Mouse (Mus musculus) gastrocnemius, postnatal 14 days (tissue): ENCODE results near the gene 2610507B11Rik. TPM values are rescaled to one million over a fixed set of nuclear protein-coding genes. Genes with fewer than 3 reads are reported as not detected.
A peak's percentile ranks its signal among the peaks of the same experiment; 100 is the strongest.
"Not testable (repeated sequence)": the region's sequence is repeated elsewhere in the genome, so short reads cannot be mapped to it uniquely, and the experiment has no call there.

ENCODE experiments used
- DNase-seq: peaks from one replicate; pipeline ENCODE4 v3.0.0; 2021; ENCODE audit warnings: mixed read lengths
- intact Hi-C: fragments of 180-260 bp; cut with DNase I; formaldehyde crosslinking; loops from one replicate; pipeline ENCODE4 v1.15.1; 2025; ENCODE audit warnings: low total_unique reads
- total RNA-seq, 2 experiments: library from RNA; stranded (reverse); gene quantifications; 2 replicates each; pipeline ENCODE4 v1.2.3; 2021

2610507B11Rik gene
- total RNA-seq, 2 experiments from 2014 or later, result 157 to 161 TPM

DNA sequence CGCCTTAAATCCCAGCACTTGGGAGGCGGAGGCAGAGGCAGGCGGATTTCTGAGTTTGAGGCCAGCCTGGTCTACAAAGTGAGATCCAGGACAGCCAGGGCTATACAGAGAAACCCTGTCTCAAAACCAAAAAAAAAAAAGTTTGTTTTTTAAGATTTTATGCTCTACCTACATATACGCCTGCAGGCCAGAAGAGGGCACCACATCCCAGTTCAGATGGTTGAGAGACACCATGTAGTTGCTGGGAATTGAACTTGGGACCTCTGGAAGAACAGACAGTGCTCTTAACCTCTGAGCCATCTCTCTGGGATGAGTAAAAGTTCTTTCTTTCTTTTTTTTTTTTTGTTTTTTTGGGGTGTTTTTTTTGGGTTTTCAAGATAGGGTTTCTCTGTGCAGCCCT lies 14.6 kb downstream of the 2610507B11Rik start:
- intact Hi-C loops, DNase-seq: not testable (repeated sequence)

DNA sequence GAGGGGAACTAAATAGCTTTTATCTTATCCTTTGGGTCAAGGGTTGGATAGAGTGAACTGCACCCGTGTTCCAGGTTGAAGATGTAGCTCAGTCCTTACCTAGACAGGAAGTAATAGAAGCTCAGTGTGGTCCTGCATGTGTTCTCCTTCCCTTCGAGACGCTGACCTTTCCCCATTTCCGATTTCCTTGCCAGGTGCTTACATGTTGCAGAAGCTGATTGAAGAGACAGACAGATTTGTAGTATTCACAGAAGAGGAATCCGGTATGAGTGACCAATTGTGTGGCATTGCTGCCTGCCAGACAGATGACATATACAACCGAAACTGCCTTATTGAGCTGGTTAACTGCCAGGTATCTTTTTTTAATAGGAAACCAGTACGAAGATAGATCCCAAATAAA lies 17.3 kb downstream of the 2610507B11Rik start:
- intact Hi-C loops, result no loop called here
- no peak for DNase-seq

DNA sequence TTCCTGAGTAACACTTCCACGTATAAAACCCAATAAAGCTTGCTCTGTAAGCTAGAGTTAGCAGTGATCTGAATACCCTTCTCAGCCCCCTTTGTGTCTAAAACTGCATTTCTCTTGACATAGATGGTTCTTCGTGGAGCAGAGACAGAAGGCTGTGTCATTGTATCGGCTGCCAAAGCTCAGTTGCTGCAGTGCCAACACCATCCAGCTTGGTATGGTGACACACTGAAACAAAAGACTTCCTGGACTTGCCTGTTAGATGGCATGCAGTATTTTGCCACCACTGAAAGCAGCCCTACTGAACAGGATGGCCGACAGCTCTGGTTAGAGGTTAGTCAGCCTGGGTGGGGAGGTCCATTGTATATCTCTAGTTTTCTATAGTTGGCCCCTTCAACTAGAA lies 18.0 kb downstream of the 2610507B11Rik start:
- DNase-seq, result no peak
- intact Hi-C loops, result no loop called here

DNA sequence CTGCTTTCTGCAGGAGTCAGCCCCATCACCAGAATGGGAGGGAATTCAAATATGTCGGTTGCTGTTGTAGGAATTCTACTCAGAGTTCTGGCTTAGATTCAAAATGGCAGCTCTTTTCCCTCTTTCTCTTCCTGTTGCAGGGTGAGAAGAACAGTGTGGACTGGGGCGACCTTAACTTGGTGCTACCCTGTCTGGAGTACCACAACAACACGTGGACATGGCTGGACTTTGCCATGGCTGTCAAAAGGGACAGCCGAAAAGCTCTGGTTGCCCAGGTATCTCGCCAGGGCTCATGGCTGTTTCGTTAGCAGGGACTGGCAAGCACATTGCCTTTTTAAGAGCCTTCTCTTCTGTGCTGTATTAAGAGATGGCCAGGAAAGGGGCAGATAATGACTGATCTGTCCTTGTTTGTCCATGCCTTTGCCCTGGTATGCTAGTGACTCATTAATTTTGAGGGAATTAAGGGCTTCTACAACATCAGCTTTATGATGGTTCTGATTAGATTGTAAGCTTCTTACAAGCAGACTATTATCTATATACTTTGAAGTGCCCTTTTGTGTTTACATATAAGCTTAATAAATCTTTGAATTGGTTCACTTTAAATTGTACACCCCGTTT lies 27.7 kb downstream of the 2610507B11Rik start:
- intact Hi-C loops, result no loop called here
- no peak for DNase-seq

DNA sequence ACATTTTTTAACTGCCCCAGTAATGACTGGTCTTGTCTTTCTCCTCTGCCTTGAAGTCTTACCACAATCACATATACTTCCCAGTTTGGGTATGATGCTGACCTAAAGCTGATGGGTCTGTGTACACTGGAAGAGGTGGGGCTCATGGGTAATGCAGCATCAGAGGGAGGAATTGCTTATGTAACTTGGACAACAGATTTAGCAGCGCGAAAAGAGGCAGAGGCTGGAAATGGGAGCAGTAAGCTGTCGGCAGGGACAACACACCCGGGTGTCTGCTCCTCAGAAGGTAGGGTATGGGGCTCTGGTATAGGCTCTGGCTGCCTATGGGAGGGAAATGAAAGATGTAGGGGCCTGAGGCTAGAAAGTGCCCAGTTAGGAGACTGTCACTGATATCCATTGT lies 29.1 kb downstream of the 2610507B11Rik start, which contains the start of gene BC030499:
TSS of gene BC030499 (plus strand) at position 188 of the 400 bp plus-strand sequence.
- intact Hi-C loops, result no loop called here
- DNase-seq, result no peak

DNA sequence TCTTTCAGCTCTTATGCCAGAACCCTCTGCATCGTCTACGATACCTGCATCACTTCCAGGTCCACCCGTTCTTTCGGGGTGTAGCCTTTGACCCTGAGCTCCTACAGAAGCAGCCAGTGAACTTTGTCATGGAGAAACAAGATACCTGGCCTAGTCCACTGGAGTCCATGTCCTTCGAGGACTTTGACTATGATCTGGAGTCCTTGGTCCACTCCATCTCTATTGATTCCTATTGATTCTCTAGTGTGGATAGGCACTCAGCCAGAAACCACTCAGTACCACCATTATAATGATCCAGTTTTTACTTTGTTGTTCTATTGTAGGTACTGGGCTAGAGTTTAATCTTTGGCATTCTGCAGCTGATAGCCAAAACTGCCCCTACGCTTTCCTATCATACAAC lies 33.0 kb downstream of the 2610507B11Rik start:
- intact Hi-C loops, result no loop called here
- DNase-seq, result no peak

DNA sequence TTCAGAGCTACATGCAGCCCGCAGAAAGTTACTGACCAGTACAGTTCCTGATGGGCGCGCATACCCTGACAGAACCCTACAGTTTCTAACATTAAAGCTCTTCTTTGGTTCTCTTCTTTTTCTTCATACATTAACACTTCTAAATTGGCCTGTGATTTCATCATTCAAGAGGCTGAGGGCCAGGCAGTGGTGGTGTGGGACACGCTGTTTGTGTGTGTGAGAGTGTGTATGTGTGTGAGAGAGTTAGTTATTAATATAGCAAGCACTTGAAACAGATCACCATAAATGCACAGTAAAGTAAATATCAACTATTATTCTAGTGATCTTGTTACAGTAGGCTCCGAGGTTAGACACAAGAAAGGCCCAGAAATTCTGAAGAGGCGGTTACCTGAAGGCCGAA lies 39.4 kb downstream of the 2610507B11Rik start:
- no peak for DNase-seq
- intact Hi-C loops, result no loop called here

DNA sequence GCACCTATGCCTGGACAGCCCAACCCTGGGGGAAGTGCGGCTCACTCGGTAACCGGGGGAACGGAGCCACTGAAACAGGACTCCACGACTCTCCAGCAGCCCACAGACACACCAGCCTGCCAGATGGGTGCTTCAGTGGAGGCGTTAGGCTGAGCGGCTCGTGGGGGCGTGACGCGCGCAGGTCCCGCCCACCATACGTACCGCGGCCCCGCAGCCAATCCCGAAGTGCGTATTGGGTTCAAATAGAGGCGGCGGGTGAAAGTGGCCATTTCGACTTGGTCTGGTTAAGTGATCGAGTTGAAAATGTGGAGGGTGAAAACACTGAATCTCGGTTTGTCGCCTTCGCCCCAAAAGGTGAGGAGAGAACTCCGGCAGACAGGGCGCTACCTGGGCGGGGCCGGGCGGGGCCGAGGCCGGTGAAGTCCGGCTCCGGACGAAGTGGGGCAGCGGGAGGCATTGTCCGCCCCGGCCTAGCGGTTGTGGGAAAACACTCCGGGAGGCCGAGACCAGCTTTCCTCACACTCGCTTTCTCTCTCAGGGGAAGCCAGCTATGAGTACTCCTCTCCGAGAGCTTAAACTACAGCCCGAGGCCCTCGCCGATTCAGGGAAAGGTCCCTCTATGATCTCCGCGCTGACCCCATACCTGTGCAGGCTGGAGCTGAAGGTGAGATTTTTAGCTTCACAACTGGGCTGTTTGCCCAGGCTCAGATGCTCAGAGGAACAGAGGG lies 40.0 kb downstream of the 2610507B11Rik start, which contains the start of gene Spag5:
TSS of gene Spag5 (plus strand) at position 173 of the 728 bp plus-strand sequence.
- intact Hi-C loops, result no loop called here
- DNase-seq, result peak; percentile 87

DNA sequence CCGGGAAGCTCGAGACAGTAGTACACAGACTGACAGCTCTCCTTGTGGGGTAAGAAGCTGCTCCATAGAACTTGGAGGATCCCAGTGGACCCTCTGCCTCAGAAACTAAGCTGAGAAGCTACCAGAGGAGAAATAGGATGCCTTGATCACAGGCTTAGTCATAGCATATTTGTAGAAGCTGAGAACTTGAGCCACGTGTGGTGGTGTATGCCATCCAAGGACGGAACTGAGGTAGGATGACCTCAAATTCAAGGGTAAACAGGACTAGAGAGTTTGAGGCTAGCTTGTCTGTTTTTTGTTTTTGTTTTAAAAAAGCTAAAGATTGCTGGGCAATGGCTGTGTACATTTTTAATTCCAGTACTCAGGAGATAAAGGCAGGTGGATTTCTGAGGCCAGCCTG lies 43.7 kb downstream of the 2610507B11Rik start:
- no peak for DNase-seq
- intact Hi-C loops, result no loop called here

DNA sequence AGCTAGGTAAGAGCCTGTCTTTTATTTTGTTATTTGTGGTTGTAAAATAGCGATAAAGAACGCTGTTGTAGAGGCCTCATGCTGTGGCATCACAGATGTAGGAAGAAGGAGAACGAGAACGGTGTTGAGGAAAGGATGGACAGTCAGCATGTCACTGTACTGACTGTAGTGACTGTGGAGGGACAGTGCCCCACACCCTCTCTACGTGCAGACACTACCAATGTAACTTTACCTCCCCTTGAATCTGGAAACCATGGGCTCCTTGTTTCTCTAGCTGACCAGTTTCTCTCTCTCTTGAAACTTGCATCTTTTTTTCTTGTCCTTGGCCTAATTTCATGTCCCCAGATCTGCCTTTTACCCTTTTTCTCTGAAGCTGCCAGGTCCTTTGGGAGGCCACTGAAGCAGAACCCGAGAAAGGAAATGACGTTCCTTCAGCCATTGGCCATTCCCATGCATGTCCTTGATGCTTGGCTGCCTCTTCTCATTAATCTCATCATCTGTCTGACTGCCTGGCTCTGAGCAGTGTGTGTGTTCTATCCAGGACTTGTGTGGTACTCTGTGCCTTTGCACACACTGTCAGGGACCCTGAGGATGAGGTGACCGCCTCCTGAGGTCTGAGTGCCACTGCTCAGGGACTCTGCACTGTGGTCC lies 49.4 kb downstream of the 2610507B11Rik start:
- intact Hi-C loops, result no loop called here
- DNase-seq, result no peak

DNA sequence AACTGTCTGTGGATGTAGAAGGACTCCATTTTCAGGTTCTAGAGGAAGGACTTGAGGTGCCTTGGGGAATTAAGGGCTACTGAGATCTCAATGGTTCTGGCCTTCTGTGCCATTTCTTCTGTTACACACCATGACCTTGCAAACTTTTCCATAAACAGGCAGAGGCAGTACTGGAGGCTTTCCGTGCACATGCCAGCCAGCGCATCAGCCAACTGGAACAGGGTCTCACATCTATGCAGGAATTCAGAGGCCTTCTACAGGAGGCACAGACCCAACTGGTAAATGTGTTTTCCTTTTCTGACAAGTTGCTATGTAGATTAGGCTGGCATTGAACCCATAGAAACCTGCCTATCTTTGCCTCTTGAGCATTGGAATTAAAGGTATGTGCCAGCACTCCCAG lies 52.1 kb downstream of the 2610507B11Rik start:
- DNase-seq, result no peak
- intact Hi-C loops, result no loop called here

DNA sequence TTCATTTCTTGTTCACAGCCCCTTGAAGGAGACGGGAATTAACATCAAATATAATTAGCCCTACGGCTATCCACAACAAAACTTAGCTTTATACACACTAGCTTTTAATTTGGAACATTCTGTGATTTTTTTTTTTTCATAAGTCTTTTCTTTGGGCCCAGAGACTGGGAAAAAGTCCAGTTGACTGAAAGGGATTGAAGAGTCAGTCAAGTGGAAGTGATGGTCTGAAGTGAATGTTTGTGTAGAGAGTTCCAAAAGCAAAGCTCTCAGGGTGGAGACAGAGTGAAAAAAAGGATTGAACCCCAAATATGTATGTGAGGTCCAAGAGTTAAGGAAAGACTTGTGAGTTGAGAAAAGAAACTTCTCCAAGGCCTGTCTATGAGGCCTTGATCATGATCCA lies 56.9 kb downstream of the 2610507B11Rik start:
- intact Hi-C loops, result no loop called here
- no peak for DNase-seq

DNA sequence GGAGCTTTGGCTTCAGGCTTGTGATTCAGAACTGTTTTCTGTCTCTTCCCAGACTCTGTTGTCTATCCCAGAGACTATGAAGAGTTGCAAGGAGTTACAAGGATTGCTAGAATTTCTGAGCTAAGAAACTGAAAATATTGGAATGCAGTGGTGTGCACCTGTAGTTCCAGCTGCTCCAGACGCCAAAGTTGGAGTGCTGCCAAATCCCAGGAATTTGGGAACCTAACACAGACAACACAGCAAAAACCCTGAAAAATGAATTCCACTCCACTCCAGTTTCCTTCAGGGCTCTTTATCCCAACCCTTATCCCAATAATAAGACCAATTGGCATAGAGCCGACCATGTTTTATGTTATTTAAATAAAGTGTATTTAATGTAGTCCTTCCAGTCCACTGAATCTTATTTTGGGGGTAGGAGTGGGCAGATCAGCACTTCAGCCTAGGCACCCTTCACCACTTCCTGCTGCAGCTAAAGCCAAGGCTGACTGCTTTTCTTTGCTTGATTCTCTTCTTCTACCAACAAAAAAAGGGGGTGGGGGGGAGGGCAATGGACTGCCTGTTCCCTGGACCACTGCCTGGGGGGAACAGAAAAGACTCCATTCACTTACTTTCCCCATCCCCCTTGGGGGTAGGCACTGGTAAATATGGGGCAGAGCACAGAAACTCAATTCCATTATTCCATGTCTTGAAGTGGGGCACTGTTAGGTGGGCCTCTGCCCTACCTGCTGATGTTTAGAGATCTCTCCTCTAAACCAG lies 60.7 kb downstream of the 2610507B11Rik start:
- intact Hi-C loops, result no loop called here
- no peak for DNase-seq

DNA sequence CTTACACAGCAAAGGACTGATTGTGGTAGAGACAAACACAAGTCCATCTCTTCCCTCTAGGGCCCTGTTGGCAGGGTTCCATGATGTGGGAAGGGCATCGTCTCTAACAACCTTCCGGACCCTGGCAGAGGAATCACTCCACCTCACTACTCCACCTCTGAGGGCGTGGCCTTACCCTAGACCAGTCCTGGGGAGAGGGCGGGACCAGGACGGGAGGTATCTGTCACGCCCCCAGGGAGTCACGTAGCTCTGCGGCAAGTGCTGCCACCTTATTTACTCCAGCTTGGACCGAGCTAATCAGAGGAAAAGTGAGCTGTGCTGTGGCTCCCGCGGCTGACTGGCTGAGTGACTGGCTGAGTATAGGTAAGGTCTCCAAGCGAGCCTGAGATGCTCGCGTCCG lies 61.3 kb downstream of the 2610507B11Rik start, which contains the start of gene Aldoc:
TSS of gene Aldoc (plus strand) at position 109 of the 400 bp plus-strand sequence.
- intact Hi-C loops, result no loop called here
- DNase-seq, result peak; percentile 63

DNA sequence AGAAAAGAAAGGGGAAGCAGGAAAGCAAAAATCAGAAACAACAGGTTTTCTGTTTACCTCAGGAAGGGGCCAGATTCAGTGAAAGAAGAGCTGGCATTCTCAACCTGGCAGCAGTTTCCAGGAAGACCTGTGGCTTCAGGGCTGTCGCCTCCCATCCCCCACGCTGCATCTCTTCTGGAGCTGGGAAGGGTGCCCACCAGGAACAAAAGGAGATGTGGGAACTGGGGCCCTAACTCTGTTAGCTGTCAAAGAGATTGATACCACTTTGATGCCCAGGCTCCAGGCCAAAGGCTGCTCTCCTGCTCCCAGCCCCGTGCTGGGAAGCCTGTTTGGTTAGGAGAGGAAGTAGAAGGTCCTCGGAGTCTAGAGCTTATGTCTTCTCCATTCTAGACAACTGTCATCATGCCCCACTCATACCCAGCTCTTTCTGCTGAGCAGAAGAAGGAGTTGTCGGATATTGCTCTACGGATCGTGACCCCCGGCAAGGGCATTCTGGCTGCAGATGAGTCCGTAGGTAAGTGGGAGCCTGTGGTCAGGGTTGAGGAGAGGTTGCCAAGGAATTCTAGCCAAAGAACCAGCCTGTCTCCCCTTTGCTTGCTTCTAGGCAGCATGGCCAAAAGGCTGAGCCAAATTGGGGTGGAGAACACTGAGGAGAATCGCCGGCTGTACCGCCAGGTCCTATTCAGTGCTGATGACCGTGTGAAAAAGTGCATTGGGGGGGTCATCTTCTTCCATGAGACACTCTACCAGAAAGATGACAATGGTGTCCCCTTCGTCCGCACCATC lies 62.6 kb downstream of the 2610507B11Rik start:
- DNase-seq, result no peak
- intact Hi-C loops, result no loop called here

DNA sequence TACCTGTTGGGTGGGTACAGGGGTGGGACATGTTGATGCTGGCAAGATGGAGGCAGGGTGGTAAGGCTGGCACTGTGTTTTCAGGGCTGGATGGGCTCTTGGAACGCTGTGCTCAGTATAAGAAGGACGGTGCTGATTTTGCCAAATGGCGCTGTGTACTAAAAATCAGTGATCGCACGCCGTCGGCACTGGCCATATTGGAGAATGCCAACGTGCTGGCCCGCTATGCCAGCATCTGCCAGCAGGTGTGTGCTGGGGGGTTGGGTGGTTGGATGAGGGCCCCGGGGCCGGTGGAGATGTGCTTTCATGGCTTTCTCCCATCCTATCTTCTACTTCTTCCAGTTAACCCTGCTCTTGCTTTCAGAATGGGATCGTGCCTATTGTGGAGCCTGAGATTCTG lies 63.4 kb downstream of the 2610507B11Rik start:
- intact Hi-C loops, result no loop called here

DNA sequence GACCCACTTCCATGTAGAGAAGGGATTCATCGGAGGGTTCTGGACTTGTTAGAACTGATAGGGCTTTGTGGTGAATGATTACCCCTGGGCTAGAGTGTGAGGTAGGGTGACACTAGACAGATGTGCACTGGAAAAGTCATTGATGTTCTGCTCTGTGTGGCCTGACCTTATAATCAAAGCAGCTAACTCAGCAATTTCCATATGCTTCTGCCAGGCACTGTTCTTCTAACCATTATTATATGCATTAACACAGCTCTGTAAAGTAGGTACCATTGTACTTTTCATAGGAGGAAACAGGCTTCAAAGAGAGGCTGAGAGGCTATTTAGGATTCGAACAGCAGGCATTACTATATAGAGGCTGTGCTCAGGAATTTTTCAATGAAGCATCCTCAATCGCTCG lies 65.7 kb downstream of the 2610507B11Rik start:
- intact Hi-C loops, result no loop called here
- no peak for DNase-seq

More for the DNA sequence above, 63.4 kb downstream of the 2610507B11Rik start:
- no peak for DNase-seq

DNA sequence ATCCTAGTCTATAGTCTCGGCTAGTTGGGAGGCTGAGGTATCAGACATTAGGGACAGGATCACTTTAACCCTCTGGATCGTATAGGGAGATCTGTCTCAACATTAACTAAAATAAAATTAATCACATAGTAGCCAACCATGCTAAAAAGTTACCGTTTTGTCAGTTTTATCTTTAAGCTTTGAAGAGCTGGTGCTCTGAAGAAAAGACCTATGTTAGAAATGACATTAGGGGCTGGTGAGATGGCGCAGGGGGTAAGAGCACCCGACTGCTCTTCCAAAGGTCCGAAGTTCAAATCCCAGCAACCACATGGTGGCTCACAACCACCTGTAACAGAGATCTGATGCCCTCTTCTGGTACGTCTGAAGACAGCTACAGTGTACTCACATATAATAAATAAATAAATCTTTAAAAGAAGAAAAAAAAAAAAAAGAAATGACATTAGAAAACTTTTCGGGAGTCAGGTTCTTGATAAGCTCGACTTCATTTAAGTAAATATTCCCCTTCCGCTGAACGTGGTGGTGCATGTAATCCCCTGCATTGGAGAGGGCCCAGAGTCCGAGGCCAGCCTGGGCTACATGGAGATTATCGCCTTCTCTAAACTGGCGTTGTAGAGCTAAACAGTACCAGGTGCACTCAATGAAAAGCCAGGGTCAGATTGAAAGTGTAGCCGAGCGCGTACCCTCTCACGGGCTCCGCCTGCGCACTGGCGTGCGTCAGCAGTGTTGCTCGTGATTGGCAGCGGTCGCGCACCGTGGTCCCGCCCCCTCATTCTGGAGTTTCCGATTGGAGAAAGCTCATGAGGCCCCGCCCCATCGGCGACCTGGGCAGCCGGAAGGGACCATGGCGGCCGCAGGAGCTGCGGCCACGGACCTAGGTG lies 66.3 kb downstream of the 2610507B11Rik start, which contains the start of gene Pigs:
TSS of gene Pigs (plus strand) at position 782 of the 878 bp plus-strand sequence.
- DNase-seq, result peak; percentile 98
- intact Hi-C loops, result no loop called here
